Mouse (Mus musculus) spleen, embryonic (tissue): ENCODE measurements at regions not wholly inside any gene's neighbourhood (a gene's known extent, or its start where the extent isn't known, plus 50 kb on each side); places are given as distances from the start of the nearest gene placed in this dataset.
"Not testable (repeated sequence)": the region's sequence is repeated elsewhere in the genome, so short reads cannot be mapped to it uniquely, and the experiment has no call there.

ENCODE experiments used
- CTCF ChIA-PET: fragments of 350-600 bp; sonication (Branson Sonifier 250); formaldehyde crosslinking; loops from one replicate; lab custom pipeline; 2022; lab: Charles Lee

DNA sequence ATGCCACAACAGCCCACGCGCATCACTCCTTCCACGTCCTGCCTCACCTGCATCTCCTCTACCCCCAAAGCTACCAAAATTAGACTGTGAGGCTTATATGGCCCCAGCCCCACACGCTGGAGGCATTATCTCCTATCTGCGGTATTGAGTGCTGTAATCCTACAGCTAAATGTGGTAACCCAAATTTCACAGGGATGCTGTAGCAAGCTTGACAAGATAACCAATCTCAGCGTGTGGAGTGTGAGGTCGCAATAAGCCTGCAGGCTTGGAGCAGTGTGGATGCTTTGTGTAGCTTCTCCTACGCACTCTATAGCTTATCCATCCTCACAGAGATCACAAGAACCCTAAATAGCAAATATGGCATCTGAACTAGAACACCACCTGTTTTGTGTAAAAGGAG lies 251.2 kb upstream of the Kcnh8 start:
- CTCF ChIA-PET: no interaction called here

DNA sequence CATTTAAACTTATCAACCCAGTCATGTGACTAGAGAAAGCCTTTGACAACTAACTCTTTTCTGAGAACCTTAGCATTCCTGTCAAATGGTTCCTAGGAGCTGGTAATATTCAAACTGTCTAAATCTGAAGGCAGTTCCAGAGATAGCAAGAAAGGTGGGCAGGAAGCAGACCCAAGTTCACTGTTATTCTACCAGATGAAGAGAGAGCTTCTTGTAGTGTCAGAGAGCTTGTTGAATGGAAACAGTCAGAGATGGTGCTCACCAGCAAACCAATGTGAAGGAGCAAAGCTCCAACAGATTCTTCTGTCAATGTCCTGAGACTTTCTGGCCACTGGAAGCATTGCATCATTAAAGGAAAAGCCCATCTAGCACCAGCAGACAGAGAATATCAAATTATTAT lies 251.8 kb upstream of the Kcnh8 start:
- CTCF ChIA-PET: interaction anchor here (0.7 kb wide), 1 partner anchor 878 kb away, joined by 4 read pairs; no protein-coding TSS in a partner anchor

DNA sequence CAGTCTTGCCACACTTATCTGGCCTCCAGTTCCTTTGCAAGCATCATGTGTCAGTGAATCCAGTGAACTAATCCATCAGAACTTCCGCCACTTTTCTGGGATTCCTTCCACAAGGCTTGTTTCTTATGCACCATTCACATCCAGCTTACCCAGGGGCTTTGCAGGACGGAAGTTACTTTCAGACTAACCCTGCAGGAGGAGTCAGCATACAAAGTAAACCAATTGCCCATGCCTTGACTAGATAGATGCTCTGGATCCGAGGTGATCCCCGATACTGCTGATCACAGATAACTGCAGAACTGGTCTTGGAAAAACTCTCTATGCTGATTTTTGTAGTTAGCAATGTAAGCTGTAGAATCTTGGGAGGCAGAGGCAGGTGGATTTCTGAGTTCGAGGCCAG lies 252.6 kb upstream of the Kcnh8 start:
- CTCF ChIA-PET: no interaction called here

DNA sequence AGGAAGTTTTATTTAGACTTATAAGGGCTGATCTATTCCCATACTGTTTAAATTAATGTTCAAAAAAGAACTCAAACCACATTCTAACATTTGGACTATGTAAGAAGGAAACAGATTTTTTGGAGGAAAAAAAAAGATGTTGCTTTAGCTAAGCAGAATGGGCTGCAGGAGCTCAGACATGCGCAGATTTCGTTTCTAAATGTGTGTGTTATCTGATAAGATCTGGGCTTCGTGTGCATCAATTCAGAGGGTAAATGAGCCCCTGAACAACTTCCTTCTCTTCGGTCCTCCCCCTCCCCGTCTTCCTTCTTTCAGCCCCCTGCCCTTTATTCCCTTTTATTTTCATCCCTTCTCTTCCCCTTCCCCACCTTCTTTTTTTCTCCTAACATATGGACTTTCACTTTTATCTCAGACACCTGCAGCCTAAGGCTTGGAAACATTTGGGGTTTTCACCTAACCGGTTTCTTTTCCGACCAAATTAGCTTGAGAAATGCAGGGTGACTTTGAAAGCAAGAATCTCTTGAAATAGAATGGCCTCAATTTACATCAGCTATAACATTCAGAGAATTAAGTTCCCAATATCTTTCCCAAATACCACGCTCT lies 253.9 kb upstream of the Kcnh8 start:
- CTCF ChIA-PET: no interaction called here

- CTCF ChIA-PET: no interaction called here
Measured at GRCm38 (mm10) chr17:52320586-52320985, 281.9 kb upstream of the Kcnh8 start.

GRCm38 (mm10) chr17:52316976-52317375 lies 285.5 kb upstream of the Kcnh8 start:
- CTCF ChIA-PET: no interaction called here

DNA sequence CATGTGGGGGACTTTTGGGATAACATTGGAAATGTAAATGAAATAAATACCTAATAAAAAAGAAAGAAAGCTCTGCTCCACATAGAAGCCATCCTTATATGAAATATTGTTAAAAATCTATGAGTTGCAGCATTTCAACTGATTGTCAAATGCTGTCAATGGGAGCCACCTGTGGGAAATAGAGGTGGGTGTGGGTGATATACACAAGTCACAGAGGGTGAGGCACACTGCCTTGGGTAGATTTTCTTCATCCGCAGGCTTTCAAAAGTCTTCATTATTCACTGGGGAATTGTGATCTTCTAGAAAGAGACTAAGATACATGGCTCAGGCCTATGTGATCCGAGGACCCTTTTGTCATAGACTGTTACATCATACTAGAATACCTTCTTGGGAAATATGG lies 286.6 kb upstream of the Kcnh8 start:
- CTCF ChIA-PET: no interaction called here

DNA sequence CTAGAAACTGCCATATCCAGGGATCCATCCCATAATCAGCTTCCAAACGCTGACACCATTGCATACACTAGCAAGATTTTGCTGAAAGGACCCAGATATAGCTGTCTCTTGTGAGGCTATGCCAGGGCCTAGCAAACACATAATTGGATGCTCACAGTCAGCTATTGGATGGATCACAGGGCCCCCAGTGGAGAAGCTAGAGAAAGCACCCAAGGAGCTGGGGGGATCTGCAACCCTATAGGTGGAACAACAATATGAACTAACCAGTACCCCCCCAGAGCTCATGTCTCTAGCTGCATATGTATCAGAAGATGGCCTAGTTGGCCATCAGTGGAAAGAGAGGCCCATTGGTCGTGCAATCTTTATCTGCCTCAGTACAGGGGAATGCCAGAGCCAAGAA lies 287.1 kb upstream of the Kcnh8 start:
- CTCF ChIA-PET: not testable (repeated sequence)

DNA sequence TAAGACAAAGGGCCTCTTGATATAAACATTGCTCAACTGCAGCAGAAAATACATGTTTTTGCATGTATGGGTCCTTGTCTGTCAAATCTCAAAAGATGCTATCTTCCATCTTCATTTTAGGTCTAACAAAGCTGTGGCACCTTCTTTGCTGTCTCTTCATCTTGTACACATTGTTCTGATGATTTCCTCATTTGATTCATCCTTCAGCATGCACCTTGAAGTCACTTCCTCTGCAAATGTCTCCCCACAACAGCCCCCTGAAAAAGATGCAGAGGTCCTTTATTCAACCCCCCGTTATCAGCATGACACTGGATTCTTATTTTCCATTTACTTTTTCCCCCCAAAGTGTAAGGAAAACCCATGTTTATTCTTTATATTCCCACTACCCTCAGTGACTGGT lies 290.5 kb upstream of the Kcnh8 start:
- CTCF ChIA-PET: no interaction called here

DNA sequence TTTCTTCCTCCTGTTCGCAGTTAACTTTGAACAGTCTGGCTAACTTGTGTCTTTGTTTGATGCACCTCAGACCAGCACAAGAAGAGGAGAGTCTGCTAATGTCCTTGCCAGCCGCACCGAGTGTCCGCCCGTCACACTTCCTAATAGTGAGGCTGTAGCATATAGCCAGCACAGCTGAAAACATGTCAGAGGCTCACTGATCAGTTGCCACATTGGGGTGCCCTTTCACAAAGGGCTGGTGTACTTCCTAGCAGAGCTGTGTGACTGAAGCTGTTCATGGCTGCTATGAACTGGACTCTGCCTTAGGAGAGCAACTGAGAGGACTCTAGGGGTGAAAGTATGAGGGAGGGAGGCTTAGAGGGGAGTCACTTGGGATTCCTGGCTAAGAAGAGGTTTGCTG lies 293.7 kb upstream of the Kcnh8 start:
- CTCF ChIA-PET: no interaction called here

DNA sequence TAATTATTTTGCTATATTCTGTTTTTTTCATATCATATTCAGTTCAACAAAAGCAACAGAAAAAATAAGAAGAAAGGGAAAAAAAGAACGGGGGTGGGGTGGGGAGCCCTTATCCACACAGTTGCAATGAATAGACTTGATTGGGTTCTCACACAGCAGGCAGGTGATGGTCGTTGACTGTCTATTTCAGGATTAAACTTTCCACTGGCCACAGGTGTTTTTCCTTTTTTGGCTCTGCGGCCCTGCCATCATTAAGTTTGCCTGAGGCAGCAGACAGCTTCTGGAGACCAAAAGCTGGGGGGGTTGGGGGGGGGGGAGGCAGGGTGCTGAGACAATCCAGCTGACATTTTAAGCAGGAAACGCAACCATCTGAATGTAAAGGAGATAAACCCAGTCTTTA lies 298.4 kb upstream of the Kcnh8 start:
- CTCF ChIA-PET: no interaction called here

DNA sequence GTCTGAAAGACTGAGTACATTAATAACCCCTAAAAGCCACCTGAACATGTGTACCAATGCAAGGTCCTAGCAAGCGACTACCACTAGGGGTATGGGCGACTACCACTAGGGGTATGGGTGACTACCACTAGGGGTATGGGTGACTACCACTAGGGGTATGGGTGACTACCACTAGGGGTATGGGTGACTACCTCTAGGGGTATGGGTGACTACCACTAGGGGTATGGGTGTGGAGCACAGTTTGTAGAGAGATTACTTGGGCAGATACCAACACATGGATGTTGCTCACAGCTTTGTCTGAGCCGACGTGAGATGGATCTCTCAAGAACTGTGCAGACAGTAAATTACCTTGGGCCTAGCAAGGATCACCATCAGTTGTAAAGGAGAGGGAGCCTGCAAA lies 299.2 kb upstream of the Kcnh8 start:
- CTCF ChIA-PET: no interaction called here

- CTCF ChIA-PET: no interaction called here
Measured at GRCm38 (mm10) chr17:52299769-52300168, 302.7 kb upstream of the Kcnh8 start.

GRCm38 (mm10) chr17:52285392-52285791 lies 317.1 kb upstream of the Kcnh8 start:
- CTCF ChIA-PET: no interaction called here

DNA sequence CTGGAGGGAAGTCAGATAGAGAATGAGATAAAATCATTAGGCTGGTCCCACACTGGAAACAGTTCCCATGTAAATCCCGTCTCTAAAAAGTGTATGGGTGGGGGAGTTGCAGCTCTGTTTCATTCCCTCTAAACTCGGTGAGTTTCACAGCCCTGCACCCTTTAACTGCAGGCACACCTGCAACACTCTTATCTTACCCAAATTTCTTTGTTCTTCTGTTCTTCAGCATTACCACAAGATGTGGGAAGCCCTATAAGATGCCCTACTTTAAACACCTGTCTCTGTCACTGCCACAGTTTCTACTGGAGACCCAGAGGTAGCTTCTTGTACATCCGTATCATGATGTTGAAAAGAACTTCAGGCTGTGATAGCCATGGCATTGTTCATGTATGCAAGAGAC lies 320.2 kb upstream of the Kcnh8 start:
- CTCF ChIA-PET: no interaction called here

GRCm38 (mm10) chr17:52278523-52278922 lies 324.0 kb upstream of the Kcnh8 start:
- CTCF ChIA-PET: no interaction called here

- CTCF ChIA-PET: no interaction called here
Measured at GRCm38 (mm10) chr17:52268792-52269191, 333.7 kb upstream of the Kcnh8 start.

GRCm38 (mm10) chr17:52251284-52251683 lies 351.2 kb upstream of the Kcnh8 start:
- CTCF ChIA-PET: no interaction called here

GRCm38 (mm10) chr17:52225584-52225983 lies 376.9 kb upstream of the Kcnh8 start:
- CTCF ChIA-PET: no interaction called here

- CTCF ChIA-PET: no interaction called here
Measured at GRCm38 (mm10) chr17:52220422-52220821, 382.1 kb upstream of the Kcnh8 start.

GRCm38 (mm10) chr17:52217411-52217810 lies 384.3 kb upstream of the Satb1 start:
- CTCF ChIA-PET: interaction anchor here (0.7 kb wide), 1 partner anchor 187 kb away, joined by 8 read pairs; no protein-coding TSS in a partner anchor

DNA sequence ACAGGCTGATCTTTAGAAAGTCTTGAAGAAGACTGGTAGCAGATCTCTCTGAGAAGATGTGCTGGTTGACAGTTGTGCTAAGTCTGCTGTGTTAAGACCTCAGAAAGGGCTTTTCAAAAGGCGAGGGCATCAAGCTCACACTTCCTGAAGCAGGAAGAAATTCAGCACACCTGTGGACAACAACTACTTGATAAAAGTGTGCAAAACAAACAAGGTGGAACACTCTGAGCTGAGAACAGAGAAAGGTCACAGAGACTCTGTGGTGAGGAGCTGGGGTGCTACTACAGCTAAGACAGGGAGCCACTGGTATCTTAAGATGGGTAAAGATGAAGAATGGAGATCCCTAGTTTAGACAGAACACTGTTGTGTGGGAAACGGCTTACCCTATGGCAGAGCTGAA lies 379.9 kb upstream of the Satb1 start:
- CTCF ChIA-PET: no interaction called here

- CTCF ChIA-PET: interaction anchor here (0.5 kb wide), 1 partner anchor 21 kb away, joined by 3 read pairs; no protein-coding TSS in a partner anchor
Measured at GRCm38 (mm10) chr17:52210483-52210882, 377.4 kb upstream of the Satb1 start.

- CTCF ChIA-PET: no interaction called here
Measured at GRCm38 (mm10) chr17:52197731-52198130, 364.6 kb upstream of the Satb1 start.
